Mouse (Mus musculus): ENCODE measurements at regions not wholly inside any gene's neighbourhood (a gene's known extent, or its start where the extent isn't known, plus 50 kb on each side); places are given as distances from the start of the nearest gene placed in this dataset.

DNA sequence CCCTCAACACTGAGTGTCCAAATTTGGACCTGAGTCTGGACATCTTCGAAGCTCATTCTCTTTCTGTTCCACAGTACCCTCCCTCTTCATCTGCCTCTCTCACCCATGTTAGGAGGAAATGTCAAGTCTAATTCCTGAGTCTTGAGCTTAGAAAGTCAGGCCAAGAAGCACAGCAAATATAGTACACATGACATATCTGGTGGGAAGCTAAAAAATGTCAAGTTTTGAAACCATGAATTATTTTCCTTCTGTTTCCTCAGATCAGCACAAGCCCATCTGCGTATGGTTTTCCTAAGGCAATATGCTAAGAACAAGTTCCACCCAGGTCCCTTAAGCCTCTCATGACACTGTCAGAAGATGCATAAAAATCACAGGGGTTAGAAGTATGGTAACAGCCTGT is 553.6 kb upstream of the Cdh11 start:
- Histone ChIP-seq H3K27me3 (ENCODE audit: control insufficient read depth, insufficient read depth, low read length, poor library complexity, severe bottlenecking) (peaks cover 2% of the 10 kb centered on the region), H3K9me3 (replicated peaks; ENCODE audit: control insufficient read depth, insufficient read depth, low read length, poor library complexity, severe bottlenecking) (no peaks in the 10 kb centered on the region; the same call in 1 of the 2 replicates), H3K9ac (ENCODE audit: low read depth, poor library complexity, severe bottlenecking) (no peak overlapping the region), H3K4me3 (ENCODE audit: low read depth, low read length) (no peak overlapping the region), H3K27ac (ENCODE audit: insufficient read depth, low read length) (no peak overlapping the region), H3K4me1 (ENCODE audit: control insufficient read depth, insufficient read depth, low read length) (no peaks in the 10 kb centered on the region), H3K36me3 (ENCODE audit: control insufficient read depth, insufficient read depth, low read length, poor library complexity, severe bottlenecking) (no peaks in the 10 kb centered on the region)
- TF ChIP-seq EP300 (IDR thresholded peaks at IDR 0.05; ENCODE audit: insufficient read depth, low read depth, low read length) = no peak
- TF ChIP-seq POLR2A (IDR thresholded peaks at IDR 0.05; ENCODE audit: insufficient read depth, low read length) = no peak
- no peak for TF ChIP-seq CTCF (IDR thresholded peaks at IDR 0.05; ENCODE audit: low read depth, low read length)

DNA sequence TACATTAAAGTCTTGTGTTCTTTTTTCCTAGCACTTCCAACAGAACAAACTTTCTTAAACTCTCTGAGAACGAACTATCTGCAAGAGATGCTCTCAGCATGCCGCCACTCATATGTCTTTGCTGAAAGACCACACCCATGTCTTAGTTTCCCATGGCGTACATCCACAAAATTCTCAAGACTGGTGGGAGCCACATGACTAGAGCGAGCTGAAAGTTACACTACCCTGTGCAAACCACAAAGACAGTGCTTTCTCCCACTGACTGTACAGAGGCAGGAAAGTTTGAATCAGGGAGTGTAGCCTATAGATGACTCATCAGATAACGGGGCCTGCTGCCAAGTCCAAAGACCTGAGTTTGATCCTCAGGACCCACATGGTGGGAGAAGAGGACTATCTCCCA is 554.5 kb upstream of the Cdh11 start:
- no peaks in the 10 kb centered on the region for H3K36me3 ChIP-seq (ENCODE audit: control insufficient read depth, insufficient read depth, low read length, poor library complexity, severe bottlenecking)
- no peak overlapping the region for H3K4me3 ChIP-seq (ENCODE audit: low read depth, low read length)
- H3K27ac ChIP-seq (ENCODE audit: insufficient read depth, low read length) = no peak overlapping the region
- no peaks in the 10 kb centered on the region for H3K4me1 ChIP-seq (ENCODE audit: control insufficient read depth, insufficient read depth, low read length)
- TF ChIP-seq CTCF (IDR thresholded peaks at IDR 0.05; ENCODE audit: low read depth, low read length) (no peak), POLR2A (IDR thresholded peaks at IDR 0.05; ENCODE audit: insufficient read depth, low read length) (no peak), EP300 (IDR thresholded peaks at IDR 0.05; ENCODE audit: insufficient read depth, low read depth, low read length) (no peak)
- no peaks in the 10 kb centered on the region; the same call in 1 of the 2 replicates for H3K9me3 ChIP-seq (replicated peaks; ENCODE audit: control insufficient read depth, insufficient read depth, low read length, poor library complexity, severe bottlenecking)
- H3K27me3 ChIP-seq (ENCODE audit: control insufficient read depth, insufficient read depth, low read length, poor library complexity, severe bottlenecking) = peaks cover 2% of the 10 kb centered on the region
- H3K9ac ChIP-seq (ENCODE audit: low read depth, poor library complexity, severe bottlenecking) = no peak overlapping the region

DNA sequence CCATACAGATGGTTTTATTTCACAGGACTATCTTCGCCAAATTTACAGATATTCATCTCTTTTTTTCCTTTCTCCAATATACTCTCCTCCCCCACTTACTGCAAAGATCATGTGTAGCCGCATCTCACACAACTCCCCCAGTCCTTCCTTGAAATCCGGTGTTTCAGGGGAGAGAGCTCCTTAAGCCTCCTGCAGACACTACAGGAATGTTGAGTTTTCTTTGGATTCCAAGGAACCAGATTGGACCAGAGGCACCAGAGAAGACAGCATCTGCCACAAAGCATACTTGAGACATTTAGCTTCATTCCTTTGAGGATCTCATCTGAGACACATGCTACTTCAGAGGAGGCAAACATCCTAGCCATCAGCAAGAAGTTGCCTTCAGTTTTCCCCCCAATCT is 558.4 kb upstream of the Cdh11 start:
- Histone ChIP-seq H3K9me3 (replicated peaks; ENCODE audit: control insufficient read depth, insufficient read depth, low read length, poor library complexity, severe bottlenecking) (no peaks in the 10 kb centered on the region), H3K4me3 (ENCODE audit: low read depth, low read length) (no peak overlapping the region), H3K4me1 (ENCODE audit: control insufficient read depth, insufficient read depth, low read length) (no peaks in the 10 kb centered on the region), H3K9ac (ENCODE audit: low read depth, poor library complexity, severe bottlenecking) (no peak overlapping the region), H3K27me3 (ENCODE audit: control insufficient read depth, insufficient read depth, low read length, poor library complexity, severe bottlenecking) (peaks cover 2% of the 10 kb centered on the region), H3K36me3 (ENCODE audit: control insufficient read depth, insufficient read depth, low read length, poor library complexity, severe bottlenecking) (no peaks in the 10 kb centered on the region), H3K27ac (ENCODE audit: insufficient read depth, low read length) (no peak overlapping the region)
- no peak for TF ChIP-seq EP300 (IDR thresholded peaks at IDR 0.05; ENCODE audit: insufficient read depth, low read depth, low read length)
- no peak for TF ChIP-seq CTCF (IDR thresholded peaks at IDR 0.05; ENCODE audit: low read depth, low read length)
- no peak for TF ChIP-seq POLR2A (IDR thresholded peaks at IDR 0.05; ENCODE audit: insufficient read depth, low read length)

DNA sequence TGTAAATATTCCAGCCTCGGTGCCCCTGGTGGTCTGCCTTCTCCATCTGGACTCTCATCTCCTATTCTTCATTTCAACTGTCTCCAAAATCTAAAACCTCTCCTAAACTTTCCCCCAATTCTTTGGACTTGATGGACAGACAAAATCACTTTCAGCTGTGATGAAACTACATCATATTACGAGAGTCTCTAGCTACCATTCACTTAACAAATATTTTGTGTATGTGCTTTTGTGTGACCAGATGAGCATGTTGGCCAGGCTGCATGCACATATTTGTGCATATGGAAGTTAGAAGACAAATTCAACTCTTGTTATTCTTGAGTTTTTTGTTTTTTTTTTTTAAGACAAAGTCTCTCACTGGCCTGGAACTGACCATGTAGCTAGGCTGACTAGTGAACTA is 559.4 kb upstream of the Cdh11 start:
- Histone ChIP-seq H3K9ac (ENCODE audit: low read depth, poor library complexity, severe bottlenecking) (no peak overlapping the region), H3K27me3 (ENCODE audit: control insufficient read depth, insufficient read depth, low read length, poor library complexity, severe bottlenecking) (peaks cover 2% of the 10 kb centered on the region), H3K36me3 (ENCODE audit: control insufficient read depth, insufficient read depth, low read length, poor library complexity, severe bottlenecking) (no peaks in the 10 kb centered on the region), H3K4me1 (ENCODE audit: control insufficient read depth, insufficient read depth, low read length) (no peaks in the 10 kb centered on the region), H3K4me3 (ENCODE audit: low read depth, low read length) (no peak overlapping the region), H3K9me3 (replicated peaks; ENCODE audit: control insufficient read depth, insufficient read depth, low read length, poor library complexity, severe bottlenecking) (no peaks in the 10 kb centered on the region), H3K27ac (ENCODE audit: insufficient read depth, low read length) (no peak overlapping the region)
- TF ChIP-seq EP300 (IDR thresholded peaks at IDR 0.05; ENCODE audit: insufficient read depth, low read depth, low read length) (no peak), CTCF (IDR thresholded peaks at IDR 0.05; ENCODE audit: low read depth, low read length) (no peak)

DNA sequence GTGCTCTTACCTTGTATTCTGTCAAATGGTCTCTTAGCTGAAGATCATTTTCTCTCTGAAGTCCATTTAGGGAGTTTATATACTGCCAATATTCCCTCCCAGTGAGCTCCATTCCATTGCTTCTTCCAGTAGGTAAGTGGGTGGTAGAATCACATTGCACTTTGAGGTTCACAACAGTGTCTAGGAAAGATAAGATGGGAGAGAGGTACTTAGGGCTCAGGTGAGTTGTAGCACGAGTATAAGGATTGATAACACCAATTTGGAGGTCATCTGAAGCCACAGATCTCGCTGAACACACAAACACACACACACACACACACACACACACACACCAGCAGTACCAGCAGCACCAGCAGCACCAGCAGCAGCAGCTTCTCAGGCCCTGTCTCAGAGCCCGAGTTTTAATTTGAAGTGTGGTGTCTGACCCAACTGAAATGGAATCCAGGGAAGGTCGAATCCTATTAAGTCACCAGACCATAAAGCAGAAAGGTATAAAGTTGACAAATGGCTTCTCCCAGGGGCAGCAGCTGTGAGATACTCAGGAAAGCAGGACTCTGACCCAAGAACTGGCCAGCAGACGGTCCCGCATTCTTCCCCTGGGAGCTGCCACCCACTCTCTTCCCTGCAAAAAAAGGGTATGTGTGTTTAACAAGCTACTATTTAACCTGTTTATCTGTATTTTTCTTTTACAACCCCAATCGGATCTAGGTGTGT is 561.9 kb upstream of the Cdh11 start:
- H3K4me1 ChIP-seq (ENCODE audit: control insufficient read depth, insufficient read depth, low read length) = no peaks in the 10 kb centered on the region
- H3K27me3 ChIP-seq (ENCODE audit: control insufficient read depth, insufficient read depth, low read length, poor library complexity, severe bottlenecking) = peaks cover 1% of the 10 kb centered on the region; the same call in 1 of the 2 replicates
- TF ChIP-seq CTCF (IDR thresholded peaks at IDR 0.05; ENCODE audit: low read depth, low read length) (no peak), POLR2A (IDR thresholded peaks at IDR 0.05; ENCODE audit: insufficient read depth, low read length) (no peak), EP300 (IDR thresholded peaks at IDR 0.05; ENCODE audit: insufficient read depth, low read depth, low read length) (no peak)
- no peak overlapping the region for H3K9ac ChIP-seq (ENCODE audit: low read depth, poor library complexity, severe bottlenecking)
- no peak overlapping the region for H3K27ac ChIP-seq (ENCODE audit: insufficient read depth, low read length)
- H3K4me3 ChIP-seq (ENCODE audit: low read depth, low read length) = no peak overlapping the region
- H3K36me3 ChIP-seq (ENCODE audit: control insufficient read depth, insufficient read depth, low read length, poor library complexity, severe bottlenecking) = no peaks in the 10 kb centered on the region
- H3K9me3 ChIP-seq (replicated peaks; ENCODE audit: control insufficient read depth, insufficient read depth, low read length, poor library complexity, severe bottlenecking) = no peaks in the 10 kb centered on the region

DNA sequence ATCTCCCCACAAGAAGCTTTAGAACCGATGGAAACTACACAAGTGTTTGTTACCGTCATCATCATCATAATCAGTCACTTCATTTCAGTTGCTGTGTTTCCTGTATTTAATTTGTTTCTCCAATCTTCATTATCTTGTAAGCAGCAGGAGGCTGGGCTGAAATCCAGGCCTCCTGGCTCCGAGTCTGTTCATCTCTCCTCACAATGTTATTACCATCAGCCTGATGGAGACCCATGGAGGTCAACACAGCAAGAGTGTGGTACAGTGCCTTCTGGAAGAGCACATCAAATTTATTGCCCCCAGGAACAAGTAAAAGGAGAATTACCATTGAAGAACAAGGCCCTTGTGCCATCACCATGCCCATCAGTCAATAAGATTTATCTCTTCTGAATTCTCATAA is 576.3 kb upstream of the Cdh11 start:
- Histone ChIP-seq H3K27ac (ENCODE audit: insufficient read depth, low read length) (no peak overlapping the region), H3K9ac (ENCODE audit: low read depth, poor library complexity, severe bottlenecking) (no peak overlapping the region), H3K4me1 (ENCODE audit: control insufficient read depth, insufficient read depth, low read length) (no peaks in the 10 kb centered on the region), H3K4me3 (ENCODE audit: low read depth, low read length) (no peak overlapping the region), H3K9me3 (replicated peaks; ENCODE audit: control insufficient read depth, insufficient read depth, low read length, poor library complexity, severe bottlenecking) (no peaks in the 10 kb centered on the region), H3K36me3 (ENCODE audit: control insufficient read depth, insufficient read depth, low read length, poor library complexity, severe bottlenecking) (no peaks in the 10 kb centered on the region), H3K27me3 (ENCODE audit: control insufficient read depth, insufficient read depth, low read length, poor library complexity, severe bottlenecking) (no peaks in the 10 kb centered on the region)
- TF ChIP-seq CTCF (IDR thresholded peaks at IDR 0.05; ENCODE audit: low read depth, low read length) (no peak), POLR2A (IDR thresholded peaks at IDR 0.05; ENCODE audit: insufficient read depth, low read length) (no peak), EP300 (IDR thresholded peaks at IDR 0.05; ENCODE audit: insufficient read depth, low read depth, low read length) (no peak)
